Mouse (Mus musculus) gastrocnemius, postnatal 4 days (tissue): ENCODE data around the gene Mrfap1. TPM values are rescaled to one million over a fixed set of nuclear protein-coding genes. Genes with fewer than 3 reads are reported as not detected.

ENCODE experiments used
- DNase-seq, 2 experiments: peaks; one replicate each; pipeline ENCODE4 v3.0.0; 2021 to 2022; ENCODE audit warnings: low spot score in 2 of 2, mixed read lengths in 2 of 2
- long read RNA-seq, 2 experiments: library from polyadenylated mRNA; stranded (forward); transcript quantifications; one replicate each; pipeline ENCODE4 v2.0.0; 2021
- total RNA-seq, 2 experiments: library from RNA; stranded (reverse); gene quantifications; 2 replicates each; pipeline ENCODE4 v1.2.3; 2021

Mrfap1 gene
- total RNA-seq = 100 to 1,000 TPM; 330 to 357 TPM
- long read RNA-seq, experiment 1, transcript Mrfap1-201 (2 exons, 1,648 nt) = major isoform, 306 of 350 reads
- long read RNA-seq, experiment 1, partial matches to known transcripts = 0 of 350 reads
- long read RNA-seq, experiment 1, other reads (novel, unspliced or antisense) = 44 of 350 reads
- long read RNA-seq, experiment 2, transcript Mrfap1-201 (2 exons, 1,648 nt) = major isoform, 364 of 374 reads
- long read RNA-seq, experiment 2, partial matches to known transcripts = 0 of 374 reads
- long read RNA-seq, experiment 2, other reads (novel, unspliced or antisense) = 10 of 374 reads

DNA sequence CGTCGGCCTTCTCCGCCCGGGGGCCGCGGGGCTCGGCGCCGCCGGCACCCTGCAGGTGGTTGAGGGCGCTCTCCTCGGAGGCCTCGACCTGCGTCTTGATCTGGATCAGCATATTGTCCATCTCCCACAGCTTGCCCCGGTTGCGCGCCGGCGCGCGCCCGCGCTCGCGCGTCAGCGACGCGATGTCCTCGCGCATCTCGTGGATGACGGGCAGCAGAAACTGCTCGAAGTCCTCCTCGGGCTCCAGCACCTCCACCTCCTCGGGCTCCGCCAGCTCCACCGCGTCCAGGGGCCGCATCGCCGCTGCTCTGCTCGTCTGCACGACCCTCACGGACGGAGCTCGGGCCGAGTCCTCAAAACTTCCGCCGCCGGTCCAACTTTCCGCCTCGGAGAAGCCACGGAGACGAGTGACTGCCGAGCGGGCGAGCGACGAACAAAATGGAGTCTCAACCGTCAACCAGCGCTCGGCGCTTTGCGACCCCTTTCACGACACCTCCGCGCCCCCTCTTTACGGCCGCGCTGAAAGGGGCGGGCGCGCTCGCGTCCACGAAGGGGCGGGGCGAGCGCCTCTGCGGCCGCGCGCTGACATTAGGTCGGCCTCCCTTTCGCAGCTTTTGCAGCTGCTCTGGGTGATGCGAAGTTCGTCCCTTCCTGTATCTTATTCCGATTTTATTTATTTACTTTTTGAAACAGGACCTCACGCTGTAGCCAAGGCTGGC is at the start of gene Mrfap1:
Gene Mrfap1 (minus strand): TSS at position 477 of the 719 bp plus-strand sequence.
- DNase-seq = peak; percentile 87 to 94

GRCm38 (mm10) chr5:36844490-36844889 is 47.9 kb upstream of the Mrfap1 start:
- no peak for DNase-seq

GRCm38 (mm10) chr5:36841701-36842100 is 45.1 kb upstream of the Mrfap1 start:
- no peak for DNase-seq

DNA sequence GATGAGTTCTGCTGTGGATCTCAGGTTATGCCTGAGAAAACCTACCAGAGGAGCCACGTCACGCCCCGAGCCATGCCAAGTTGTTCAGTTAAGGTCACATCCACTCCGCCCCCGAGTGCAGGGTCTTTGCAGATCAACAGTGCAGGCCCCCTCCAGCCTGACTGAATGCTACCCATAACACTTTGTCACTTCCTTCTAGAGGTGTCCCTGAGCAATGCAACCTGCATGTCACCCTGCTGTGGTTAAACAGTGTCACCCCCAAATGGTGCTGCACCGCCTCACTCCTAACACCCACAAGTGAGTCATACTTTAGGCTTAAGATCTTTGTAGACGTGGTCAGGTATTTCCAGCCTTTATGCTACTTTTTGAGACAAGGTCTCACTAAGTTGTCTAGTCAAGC is 43.5 kb upstream of the Mrfap1 start:
- no peak for DNase-seq

- no peak for DNase-seq
These were observed 43.0 kb upstream of the Mrfap1 start for GRCm38 (mm10) chr5:36839602-36840001.

DNA sequence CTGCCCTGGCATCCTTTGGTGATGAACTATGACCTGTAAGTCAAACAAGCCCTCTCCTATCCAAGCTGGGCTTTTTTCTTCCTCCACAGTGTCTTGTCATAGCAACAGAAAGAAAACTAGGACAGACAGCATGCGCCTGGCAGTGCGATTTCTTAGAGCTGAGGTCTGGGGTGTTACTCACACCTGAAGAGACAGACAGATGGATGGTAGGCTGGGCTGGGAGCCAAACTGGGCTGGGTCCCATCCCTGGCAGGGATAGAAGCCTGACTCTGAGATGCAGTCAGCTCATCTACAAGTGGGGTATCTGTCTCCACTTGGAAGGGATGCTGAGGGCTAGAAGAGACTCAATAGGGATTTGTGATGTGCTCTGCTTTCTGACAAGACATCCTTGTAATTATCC is 42.5 kb upstream of the Mrfap1 start:
- DNase-seq = no peak

DNA sequence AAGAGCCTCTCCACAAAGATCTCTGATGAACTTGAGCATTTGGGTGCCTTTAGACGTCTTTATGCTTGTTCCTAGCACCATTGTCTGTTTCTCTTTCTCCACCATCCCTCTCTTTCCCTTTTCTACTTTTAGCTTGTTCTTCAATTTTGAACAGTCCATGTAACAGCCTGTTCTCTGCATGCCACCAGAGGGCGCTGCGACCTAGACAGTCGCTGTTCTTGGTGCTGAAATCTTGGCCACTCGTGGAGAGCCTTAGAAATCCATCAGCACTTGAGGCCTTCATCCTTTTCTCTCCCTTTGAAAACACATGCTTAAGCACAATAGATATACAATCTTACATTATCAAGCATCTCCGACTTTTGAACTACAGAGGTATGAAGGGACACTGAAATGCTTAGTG is 39.4 kb upstream of the Mrfap1 start:
- peak; percentile 50 to 66 for DNase-seq

DNA sequence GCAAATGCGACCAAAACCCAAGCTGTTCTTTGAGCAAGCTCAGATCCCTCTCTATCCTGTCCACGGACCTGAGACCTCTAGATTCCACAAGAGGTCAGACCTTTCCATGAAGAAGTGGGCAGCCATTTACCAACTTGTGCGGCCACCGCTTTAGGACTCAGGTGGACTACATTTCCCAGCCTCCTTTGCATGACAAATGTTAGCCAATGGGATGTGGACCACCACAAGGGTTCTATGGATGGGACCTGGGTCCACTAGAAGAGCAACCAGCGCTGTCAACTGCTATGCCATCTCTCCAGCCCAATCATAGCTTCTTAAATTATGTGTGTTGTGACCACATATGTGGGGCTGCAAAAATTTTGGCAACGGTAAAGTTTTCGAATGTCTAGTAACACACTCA is 34.7 kb upstream of the Mrfap1 start:
- DNase-seq = no peak

GRCm38 (mm10) chr5:36829913-36830879 is 33.6 kb upstream of the Mrfap1 start, which contains the start of gene Man2b2:
Man2b2 (minus strand) TSS chr5:36830653.
- peak; percentile 90 to 93 for DNase-seq

DNA sequence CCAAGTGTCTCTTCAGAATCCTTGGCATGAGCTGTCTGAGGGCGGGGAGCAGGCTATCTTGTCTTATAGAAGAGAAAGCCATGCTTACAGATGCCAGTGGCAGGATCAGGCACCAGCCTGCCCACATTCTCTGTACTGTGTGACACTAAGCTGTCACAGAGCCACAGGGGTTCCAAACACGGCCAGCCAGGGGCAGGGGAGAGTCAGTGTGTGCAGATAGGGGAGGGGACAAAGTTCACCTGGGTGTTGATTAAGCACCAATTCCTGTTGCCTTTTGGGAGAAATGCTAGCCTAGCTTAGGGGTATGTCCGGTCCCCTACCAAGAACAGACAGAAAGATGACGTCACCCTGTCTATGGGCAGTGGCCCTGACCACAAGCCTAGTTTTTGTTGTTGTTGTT is 32.5 kb upstream of the Mrfap1 start:
- no peak for DNase-seq

DNA sequence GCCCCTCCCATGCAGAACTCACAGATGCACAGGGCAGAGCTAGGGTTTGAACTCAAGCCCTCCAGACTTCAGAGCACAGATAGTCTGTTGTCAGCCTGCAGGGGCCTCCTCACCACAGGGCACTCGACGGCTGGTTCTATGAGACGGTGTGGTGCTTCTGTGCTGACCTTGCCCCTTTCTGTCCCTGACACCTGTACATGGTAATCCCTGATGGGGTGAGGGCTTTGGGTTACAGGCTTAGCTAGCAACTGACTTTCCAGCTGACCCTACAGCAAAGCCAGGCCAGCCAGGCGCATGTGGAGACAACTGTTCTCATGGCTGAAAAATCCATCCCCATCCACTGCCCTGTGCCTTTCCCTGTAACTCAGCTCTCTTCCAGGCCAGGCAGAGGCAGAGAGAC is 26.3 kb upstream of the Mrfap1 start:
- no peak for DNase-seq

DNA sequence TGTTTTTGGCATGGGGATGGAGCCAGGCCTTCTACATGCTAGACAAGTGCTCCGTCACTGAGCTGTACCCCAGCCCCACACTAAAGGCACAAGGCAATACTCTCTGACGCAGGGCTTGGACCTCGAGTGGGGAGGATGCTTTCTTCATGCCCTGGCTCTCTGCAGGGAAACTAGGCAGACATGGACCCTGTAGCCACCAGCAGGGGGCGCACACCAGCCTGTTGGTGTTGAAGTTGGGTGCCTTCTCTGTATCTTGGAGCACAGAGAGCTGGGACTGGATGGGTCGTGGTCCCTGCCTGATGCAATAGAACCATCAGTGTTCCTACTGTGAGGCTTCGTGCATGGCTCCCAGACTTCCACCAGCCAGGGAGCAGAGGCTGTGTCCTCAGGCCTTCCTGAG is 23.6 kb upstream of the Mrfap1 start:
- no peak for DNase-seq

- DNase-seq = no peak
These were observed 23.2 kb upstream of the Mrfap1 start for GRCm38 (mm10) chr5:36819742-36820141.

DNA sequence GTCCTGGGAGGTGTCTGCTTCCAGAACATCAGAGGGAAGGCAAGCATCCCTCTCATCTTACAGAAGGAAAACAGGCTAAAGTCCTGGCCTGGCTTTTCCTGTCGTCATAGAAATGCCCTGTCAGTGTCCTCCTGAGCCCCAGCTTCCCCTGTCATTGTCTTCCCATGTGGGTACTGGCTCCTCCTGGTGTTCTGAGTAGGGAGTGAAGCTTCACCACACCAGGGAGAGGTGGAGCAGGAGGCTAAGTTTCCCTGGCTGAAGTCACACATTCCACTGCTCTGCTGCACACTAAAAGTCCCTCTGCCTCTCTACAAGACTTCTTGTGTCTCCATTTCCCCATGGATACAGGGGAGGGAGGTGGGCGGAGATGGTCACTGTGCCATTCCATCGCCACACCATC is 21.2 kb upstream of the Mrfap1 start:
- DNase-seq = no peak

- DNase-seq = no peak
These were observed 18.0 kb upstream of the Mrfap1 start for GRCm38 (mm10) chr5:36814554-36814953.

GRCm38 (mm10) chr5:36811413-36811812 is 14.8 kb upstream of the Mrfap1 start:
- DNase-seq = peak in 1 of 2 experiments; percentile 50

- no peak for DNase-seq
These were observed 14.1 kb upstream of the Mrfap1 start for GRCm38 (mm10) chr5:36810634-36811033.

- DNase-seq = no peak
These were observed 12.6 kb upstream of the Mrfap1 start for GRCm38 (mm10) chr5:36809123-36809522.

- no peak for DNase-seq
These were observed 10.5 kb upstream of the Mrfap1 start for GRCm38 (mm10) chr5:36807106-36807505.

DNA sequence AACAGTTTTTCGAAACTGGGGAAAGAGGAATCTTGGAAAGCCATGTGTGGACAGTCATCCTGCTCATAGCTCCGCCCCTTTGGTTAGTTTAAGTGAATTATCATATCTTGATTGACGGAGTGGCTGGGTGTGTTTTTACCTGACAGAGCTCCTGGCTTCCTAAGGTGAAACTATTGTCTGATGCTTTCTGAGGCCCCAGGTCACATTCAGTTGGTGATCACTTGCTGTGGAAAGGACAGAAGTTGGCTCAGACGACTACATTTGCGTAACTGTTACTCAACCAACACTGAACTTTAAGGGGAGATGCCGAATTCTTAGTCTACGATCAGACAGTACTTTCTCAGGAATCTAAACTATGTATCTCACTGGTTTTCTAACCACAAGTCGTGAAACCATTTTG is 719 bp upstream of the Mrfap1 start:
- no peak for DNase-seq

GRCm38 (mm10) chr5:36795647-36796295 is 801 bp downstream of the Mrfap1 start:
- peak; percentile 73 to 79 for DNase-seq
